Mouse (Mus musculus) embryonic stem cell, embryonic (primary cell): Measurements from ENCODE around the gene Hyal1.

Experiments used
- CTCF ChIA-PET, 4 experiments: fragments of 300-600 bp in 2 of 4; fragments of 350-600 bp in 2 of 4; sonication (Branson Sonifier 250); formaldehyde crosslinking; loops; one replicate each; lab custom pipeline; 2022; ENCODE audit warnings: inconsistent platforms in 2 of 4; lab: Charles Lee
- POLR2A ChIA-PET, 4 experiments: fragments of 300-600 bp in 2 of 4; fragments of 350-600 bp in 2 of 4; sonication (Branson Sonifier 250); formaldehyde crosslinking; loops; one replicate each; lab custom pipeline; 2022; ENCODE audit warnings: antibody characterized with exemption in 4 of 4, inconsistent platforms in 1 of 4; lab: Charles Lee

Hyal1 gene

DNA sequence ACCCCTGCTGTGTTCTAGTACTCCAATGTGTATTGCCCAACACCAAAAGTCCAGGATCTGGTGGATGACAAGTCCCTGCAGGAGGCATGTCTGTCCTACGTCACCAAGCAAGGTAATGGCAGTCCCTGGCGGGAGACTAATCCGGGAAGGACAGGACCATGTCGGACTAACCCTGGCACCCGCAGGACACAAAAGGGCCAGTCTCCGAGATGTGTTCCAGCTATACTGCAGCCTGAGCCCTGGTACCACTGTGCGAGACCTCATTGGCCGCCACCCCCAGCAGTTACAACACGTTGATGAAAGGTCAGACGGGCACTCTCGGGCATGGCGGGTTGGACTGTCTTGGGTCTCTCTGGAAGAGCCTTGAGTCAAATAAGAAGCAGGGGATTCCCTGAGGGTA lies 32.0 kb upstream of the Hyal1 start:
- ChIA-PET POLR2A (interaction anchor here in 3 of 4 experiments (1.0 to 9.0 kb wide), 6 partner anchors 9 to 62 kb away, joined by 3 to 77 read pairs (median 4); partner anchors contain the start of genes Rassf1 (in 1 of the 3) and Tmem115 (in 1 of the 3)), CTCF (interaction anchor here in 2 of 4 experiments (0.7 to 2.0 kb wide), 7 partner anchors 10 to 207 kb away, joined by 3 to 4 read pairs (median 4); no protein-coding TSS in a partner anchor)

DNA sequence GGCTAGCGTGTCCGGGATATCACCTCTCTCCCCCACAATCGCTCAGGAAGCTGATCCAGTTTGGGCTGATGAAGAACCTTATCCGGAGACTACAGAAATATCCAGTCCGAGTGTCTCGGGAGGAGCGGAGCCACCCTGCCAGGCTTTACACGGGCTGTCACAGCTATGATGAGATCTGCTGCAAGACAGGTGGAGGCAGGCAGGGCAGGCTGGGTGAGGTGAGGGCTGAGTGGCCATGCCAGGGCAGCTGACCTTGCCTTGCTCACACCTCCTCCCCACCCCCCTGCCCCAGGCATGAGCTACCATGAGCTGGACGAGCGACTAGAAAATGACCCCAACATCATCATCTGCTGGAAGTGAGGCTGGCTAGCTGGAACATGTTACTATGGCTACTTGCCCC lies 31.5 kb upstream of the Hyal1 start:
- ChIA-PET POLR2A (interaction anchor here in 2 of 4 experiments (1.0 to 9.0 kb wide), 4 partner anchors 10 to 62 kb away, joined by 3 to 62 read pairs (median 4); partner anchors contain the start of gene Tmem115 (in 1 of the 2)), CTCF (interaction anchor here in 2 of 4 experiments (0.6 to 2.0 kb wide), 8 partner anchors 9 to 206 kb away, joined by 3 to 4 read pairs (median 4); no protein-coding TSS in a partner anchor)

DNA sequence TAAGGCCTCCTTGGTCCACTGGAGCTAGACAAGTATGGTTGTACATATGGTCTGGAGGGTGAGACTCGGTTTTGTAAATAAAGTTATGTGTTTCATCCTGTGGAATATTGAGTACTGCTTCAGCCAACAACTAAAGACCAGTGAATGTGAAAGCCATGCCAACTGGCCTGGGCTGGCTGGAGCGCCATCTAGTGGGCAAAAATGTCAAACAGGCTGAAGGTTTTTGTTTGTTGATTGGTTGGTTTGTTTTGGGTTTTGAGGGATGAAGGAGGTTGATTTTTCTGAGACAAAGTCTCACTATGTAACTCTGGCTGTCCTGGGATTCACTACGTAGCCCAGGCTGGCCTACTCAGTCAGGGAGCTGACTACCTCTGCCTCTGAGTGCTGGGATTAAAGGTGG lies 31.1 kb upstream of the Hyal1 start:
- POLR2A ChIA-PET: interaction anchor here in 2 of 4 experiments (0.7 to 9.0 kb wide), 7 partner anchors 10 to 146 kb away, joined by 3 to 62 read pairs (median 4); partner anchors contain the start of genes Cacna2d2 (in 1 of the 2) and Tmem115 (in 1 of the 2)
- CTCF ChIA-PET: interaction anchor here in 2 of 4 experiments (0.6 to 2.0 kb wide), 7 partner anchors 9 to 206 kb away, joined by 3 to 4 read pairs (median 4); no protein-coding TSS in a partner anchor

DNA sequence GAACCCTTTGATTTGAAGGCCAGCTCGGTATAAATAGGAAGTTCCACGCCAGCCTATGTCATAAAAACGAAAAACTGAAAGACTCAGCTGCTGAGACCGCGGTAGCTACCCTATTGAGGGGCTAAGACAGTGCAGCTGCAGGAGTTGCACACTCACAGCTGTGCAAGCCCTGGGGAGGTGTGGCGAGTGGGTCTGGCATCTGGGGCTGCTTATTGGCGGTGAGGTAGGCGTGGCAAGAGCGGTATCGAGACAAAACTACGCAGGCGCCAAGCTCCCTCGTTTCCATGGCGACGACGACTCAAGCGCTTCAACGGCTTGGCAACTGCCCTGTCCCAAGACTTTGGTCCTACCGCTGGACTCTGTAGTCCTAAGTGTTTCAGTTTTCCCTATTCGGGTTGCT lies 29.7 kb upstream of the Hyal1 start, which contains the start of gene Zmynd10:
Gene Zmynd10, plus strand, starts transcription at position 273 of the 400 bp plus-strand sequence.
- POLR2A ChIA-PET: interaction anchor here in 3 of 4 experiments (0.5 to 9.0 kb wide), 31 partner anchors 8 to 1220 kb away, joined by 3 to 62 read pairs (median 4); partner anchors contain the start of genes Ifrd2 (in 3 of the 3), Hyal3 (in 2 of the 3), Tmem115 (in 2 of the 3) and Cacna2d2 (in 1 of the 3)
- CTCF ChIA-PET: interaction anchor here in 3 of 4 experiments (0.5 to 1.9 kb wide), 19 partner anchors 12 to 904 kb away, joined by 3 to 13 read pairs (median 3); partner anchors contain the start of genes Gnai2 (in 1 of the 3), Tmem115 (in 1 of the 3) and Tusc2 (in 1 of the 3)

DNA sequence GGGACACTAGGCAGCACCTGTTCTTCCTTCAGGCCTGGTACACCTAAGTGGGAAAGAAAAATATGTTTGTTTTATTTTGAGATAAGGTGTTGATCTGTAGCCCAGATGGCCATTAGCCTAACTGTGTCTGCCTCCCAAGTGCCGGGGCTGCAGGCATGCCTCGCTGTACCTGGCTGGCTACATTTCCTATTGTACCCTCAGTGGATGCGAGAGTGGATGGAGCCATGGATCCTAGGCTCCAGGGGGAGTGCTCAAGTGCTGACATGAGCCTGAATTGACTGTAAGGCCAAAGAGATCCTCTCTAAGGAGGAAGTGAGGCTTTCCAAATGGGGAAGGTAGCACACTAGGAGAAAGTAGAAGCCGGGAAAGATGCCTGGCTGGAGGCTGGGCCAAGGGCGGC lies 28.8 kb upstream of the Hyal1 start:
- ChIA-PET CTCF (interaction anchor here in 2 of 4 experiments (0.8 to 1.9 kb wide), 6 partner anchors 13 to 174 kb away, joined by 3 to 6 read pairs (median 3); partner anchors contain the start of gene Tusc2 (in 1 of the 2)), POLR2A (interaction anchor here in 3 of 4 experiments (0.8 to 8.8 kb wide), 11 partner anchors 14 to 325 kb away, joined by 3 to 92 read pairs (median 5); partner anchors contain the start of genes Gnai2 (in 1 of the 3), Hyal2 (in 1 of the 3), Hyal3 (in 1 of the 3) and Ifrd2 (in 1 of the 3))

DNA sequence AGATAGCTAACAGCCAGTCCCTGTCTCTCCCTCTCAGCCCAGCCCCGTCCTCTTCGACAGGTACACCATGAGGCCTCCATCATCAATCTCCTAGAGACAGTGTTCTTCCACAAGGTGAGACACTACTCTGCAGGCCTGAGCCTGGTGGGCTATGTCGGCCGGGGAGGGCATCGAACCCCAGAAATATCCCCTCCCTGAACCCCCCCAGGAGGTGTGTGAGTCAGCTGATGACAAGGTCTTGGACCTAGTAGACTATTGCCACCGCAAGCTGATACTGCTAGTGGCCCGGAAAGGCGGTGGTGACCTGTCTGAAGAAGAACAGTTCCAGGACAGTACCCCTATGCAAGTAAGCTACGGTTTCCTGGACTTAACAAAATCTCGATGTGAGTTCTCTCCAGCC lies 27.9 kb upstream of the Hyal1 start:
- POLR2A ChIA-PET: interaction anchor here in 2 of 4 experiments (0.9 to 8.8 kb wide), 9 partner anchors 15 to 81 kb away, joined by 3 to 92 read pairs (median 7); partner anchors contain the start of genes Hyal3 (in 2 of the 2), Hyal1 (in 1 of the 2), Hyal2 (in 1 of the 2) and Tmem115 (in 1 of the 2)
- CTCF ChIA-PET: no interaction called here

DNA sequence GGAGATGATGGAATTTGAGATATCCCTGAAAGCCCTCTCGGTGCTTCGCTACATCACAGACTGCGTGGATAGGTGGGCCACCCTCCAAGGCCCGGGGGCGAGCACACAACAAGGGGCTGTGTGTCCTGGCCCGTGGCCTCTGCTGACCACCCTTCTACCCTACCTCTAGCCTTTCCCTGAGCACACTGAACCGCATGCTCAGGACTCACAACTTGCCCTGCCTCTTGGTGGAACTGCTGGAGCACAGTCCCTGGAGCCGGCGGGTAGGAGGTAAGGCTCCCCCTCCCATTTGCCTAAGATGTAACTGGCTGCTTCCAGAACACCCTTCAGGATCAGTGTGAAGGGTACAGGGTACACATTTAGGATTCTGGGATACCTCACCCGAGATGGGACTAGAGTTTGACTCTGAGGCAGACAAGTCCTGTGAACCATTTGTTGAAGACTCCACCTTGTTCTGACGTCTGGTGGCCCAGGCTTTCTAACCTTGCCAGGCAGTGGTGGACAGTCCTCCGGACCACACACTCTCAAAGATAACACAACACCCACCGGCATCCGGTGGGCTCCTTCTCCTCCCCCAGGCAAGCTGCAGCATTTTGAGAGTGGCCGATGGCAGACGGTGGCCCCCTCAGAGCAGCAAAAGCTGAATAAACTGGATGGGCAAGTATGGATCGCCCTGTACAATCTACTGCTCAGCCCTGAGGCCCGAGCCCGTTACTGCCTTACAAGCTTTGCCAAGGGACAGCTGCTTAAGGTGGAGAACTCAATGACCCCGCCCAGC lies 27.2 kb upstream of the Hyal1 start:
- ChIA-PET CTCF (interaction anchor here in 2 of 4 experiments (1.5 to 1.8 kb wide), 2 partner anchors 8 to 175 kb away, joined by 4 to 6 read pairs; partner anchors contain the start of genes Cyb561d2 (in 1 of the 2) and Nprl2 (in 1 of the 2)), POLR2A (interaction anchor here in 3 of 4 experiments (0.9 to 8.8 kb wide), 15 partner anchors 8 to 657 kb away, joined by 3 to 129 read pairs (median 8); partner anchors contain the start of genes Cyb561d2 (in 2 of the 3), Hyal2 (in 2 of the 3), Nprl2 (in 2 of the 3) and Tmem115 (in 2 of the 3))

DNA sequence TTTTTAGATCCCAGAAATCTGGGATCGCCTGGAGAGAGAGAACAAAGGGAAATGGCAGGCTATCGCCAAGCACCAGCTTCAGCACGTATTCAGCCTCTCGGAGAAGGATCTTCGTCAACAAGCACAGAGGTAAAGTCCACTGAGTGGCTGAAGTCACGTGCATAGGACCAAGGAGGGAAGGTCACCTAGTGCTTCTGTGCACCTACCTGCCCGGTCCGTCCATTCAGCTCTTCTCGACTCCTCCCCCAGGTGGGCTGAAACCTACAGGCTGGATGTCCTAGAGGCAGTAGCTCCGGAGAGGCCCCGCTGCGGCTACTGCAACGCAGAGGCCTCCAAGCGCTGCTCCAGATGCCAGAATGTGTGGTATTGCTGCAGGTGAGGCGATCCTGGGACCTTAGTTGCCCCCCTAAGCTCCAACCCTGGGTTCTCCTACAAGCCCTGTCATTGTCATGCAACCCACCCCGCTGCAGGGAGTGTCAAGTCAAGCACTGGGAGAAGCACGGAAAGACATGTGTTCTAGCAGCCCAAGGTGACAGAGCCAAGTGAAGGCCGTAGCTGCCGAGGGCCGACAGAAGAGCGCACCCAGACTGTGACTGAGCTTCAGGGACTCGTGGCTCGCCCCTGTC lies 26.1 kb upstream of the Hyal1 start:
- CTCF ChIA-PET: interaction anchor here in 3 of 4 experiments (0.6 to 1.9 kb wide), 12 partner anchors 9 to 176 kb away, joined by 3 to 6 read pairs (median 3); partner anchors contain the start of genes Cyb561d2 (in 1 of the 3), Hyal1 (in 1 of the 3), Nprl2 (in 1 of the 3) and Tmem115 (in 1 of the 3)
- POLR2A ChIA-PET: interaction anchor here in 3 of 4 experiments (0.7 to 8.8 kb wide), 24 partner anchors 8 to 658 kb away, joined by 3 to 129 read pairs (median 4); partner anchors contain the start of genes Cyb561d2 (in 3 of the 3), Hyal1 (in 3 of the 3), Nprl2 (in 3 of the 3) and Tusc2 (in 3 of the 3)

DNA sequence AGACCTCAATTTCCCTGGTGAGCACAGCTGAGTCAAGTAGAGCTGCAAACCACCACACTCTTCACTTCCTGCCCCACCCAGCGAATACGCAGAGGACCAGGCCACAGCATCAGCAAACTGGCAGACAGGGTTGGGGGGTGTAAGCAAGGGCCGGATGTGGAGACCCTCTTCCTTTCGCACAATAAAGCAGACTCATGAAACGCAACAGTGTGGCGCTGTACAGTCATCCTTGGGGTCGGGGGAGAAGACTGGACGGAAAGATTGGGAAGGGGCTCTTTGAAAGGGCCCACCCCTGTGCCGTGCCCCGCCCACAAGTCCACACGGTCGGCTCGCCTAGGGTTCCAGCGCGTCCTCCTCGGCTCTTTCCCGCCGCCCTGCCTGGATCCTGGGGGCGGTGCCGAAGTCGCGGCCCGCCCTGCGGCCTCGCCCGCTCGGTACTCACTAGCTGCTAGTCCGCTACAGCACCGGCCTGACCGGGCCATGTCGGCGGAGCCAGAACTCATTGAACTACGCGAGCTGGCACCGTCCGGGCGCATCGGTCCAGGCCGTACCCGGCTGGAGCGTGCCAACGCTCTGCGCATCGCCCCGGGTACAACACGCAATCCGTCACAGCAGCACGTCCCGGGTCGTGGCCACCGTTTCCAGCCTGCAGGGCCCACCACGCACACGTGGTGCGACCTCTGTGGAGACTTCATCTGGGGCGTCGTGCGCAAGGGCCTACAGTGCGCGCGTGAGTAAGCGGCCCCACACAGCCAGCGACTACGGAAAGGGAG lies 25.4 kb upstream of the Hyal1 start, which contains the start of gene Rassf1:
Gene Rassf1, plus strand, starts transcription at position 439 of the 773 bp plus-strand sequence.
- ChIA-PET POLR2A (interaction anchor here in 3 of 4 experiments (0.7 to 8.8 kb wide), 24 partner anchors 8 to 79 kb away, joined by 3 to 129 read pairs (median 4); partner anchors contain the start of genes Cyb561d2 (in 3 of the 3), Hyal1 (in 3 of the 3), Nprl2 (in 3 of the 3) and Tusc2 (in 3 of the 3)), CTCF (interaction anchor here in 3 of 4 experiments (0.6 to 1.9 kb wide), 11 partner anchors 10 to 177 kb away, joined by 3 to 6 read pairs (median 3); partner anchors contain the start of genes Cyb561d2 (in 1 of the 3), Hyal1 (in 1 of the 3), Nprl2 (in 1 of the 3) and Tmem115 (in 1 of the 3))

DNA sequence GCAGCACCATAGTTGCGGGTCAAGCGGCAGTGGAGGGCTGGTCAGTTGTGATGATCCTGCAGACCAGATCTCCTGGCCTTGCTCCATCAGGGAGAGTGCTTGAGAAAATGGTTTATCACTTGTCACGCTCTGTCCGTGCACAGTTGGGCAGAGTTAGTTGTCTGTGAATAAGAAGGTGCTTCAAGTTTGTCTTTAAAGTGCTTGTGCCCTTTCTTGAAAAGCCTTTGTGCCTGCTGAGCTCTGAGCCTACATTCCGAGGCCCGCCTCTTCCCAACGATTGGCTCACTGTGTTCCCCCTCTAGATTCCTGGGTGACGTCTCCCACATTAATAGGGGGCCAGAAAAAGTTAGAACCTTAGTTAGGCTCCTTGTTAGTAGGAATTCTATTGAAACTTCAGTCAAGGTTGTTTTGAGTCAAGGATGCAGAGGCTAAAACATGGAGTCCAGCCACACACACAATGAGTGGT lies 24.8 kb upstream of the Hyal1 start:
- CTCF ChIA-PET: interaction anchor here in 2 of 4 experiments (1.1 to 1.9 kb wide), 2 partner anchors 17 to 61 kb away, joined by 3 to 5 read pairs; no protein-coding TSS in a partner anchor
- POLR2A ChIA-PET: interaction anchor here in 2 of 4 experiments (0.9 to 8.8 kb wide), 11 partner anchors 10 to 79 kb away, joined by 3 to 129 read pairs (median 8); partner anchors contain the start of genes Cyb561d2 (in 2 of the 2), Hyal1 (in 2 of the 2), Hyal2 (in 2 of the 2) and Nprl2 (in 2 of the 2)

DNA sequence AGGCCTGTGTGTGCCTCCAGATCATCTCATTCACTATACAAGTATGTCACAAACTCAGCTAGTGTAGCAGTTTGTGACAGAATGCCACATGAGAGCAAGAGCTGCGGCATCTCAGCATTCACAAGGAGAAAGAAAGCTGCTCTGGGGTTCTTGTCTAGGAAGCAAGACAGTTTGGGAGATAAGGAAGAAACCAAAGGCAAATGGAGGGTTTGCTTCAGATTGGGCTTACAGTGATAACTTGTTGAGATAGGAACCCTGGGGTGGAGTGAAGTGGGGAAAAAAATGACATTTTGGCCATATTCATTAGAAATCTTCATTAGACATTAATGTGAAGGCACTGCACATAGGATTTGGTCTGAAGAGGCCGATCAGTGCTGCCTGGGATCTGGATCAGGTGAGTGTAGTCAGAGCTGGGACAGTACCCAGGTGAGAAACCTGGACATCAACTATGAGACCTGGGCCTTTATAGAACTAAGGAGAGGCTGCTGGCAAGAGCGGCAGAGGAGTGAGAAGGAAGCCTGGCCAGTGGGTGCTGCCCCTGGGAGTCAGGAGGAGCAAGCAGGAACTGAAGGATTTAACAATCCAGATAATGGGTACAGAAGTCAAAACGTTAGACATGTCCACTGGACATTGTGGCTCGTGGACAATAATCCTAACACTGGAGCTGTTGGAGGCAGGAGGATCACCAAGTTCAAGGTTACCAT lies 23.9 kb upstream of the Hyal1 start:
- POLR2A ChIA-PET: interaction anchor here in 3 of 4 experiments (1.0 to 8.8 kb wide), 12 partner anchors 10 to 78 kb away, joined by 3 to 129 read pairs (median 18); partner anchors contain the start of genes Cyb561d2 (in 3 of the 3), Nprl2 (in 3 of the 3), Hyal1 (in 2 of the 3) and Hyal2 (in 2 of the 3)
- CTCF ChIA-PET: interaction anchor here in 1 of 4 experiments (1.4 kb wide), 1 partner anchor 10 kb away, joined by 7 read pairs; the partner anchor contains the start of gene Tusc2

DNA sequence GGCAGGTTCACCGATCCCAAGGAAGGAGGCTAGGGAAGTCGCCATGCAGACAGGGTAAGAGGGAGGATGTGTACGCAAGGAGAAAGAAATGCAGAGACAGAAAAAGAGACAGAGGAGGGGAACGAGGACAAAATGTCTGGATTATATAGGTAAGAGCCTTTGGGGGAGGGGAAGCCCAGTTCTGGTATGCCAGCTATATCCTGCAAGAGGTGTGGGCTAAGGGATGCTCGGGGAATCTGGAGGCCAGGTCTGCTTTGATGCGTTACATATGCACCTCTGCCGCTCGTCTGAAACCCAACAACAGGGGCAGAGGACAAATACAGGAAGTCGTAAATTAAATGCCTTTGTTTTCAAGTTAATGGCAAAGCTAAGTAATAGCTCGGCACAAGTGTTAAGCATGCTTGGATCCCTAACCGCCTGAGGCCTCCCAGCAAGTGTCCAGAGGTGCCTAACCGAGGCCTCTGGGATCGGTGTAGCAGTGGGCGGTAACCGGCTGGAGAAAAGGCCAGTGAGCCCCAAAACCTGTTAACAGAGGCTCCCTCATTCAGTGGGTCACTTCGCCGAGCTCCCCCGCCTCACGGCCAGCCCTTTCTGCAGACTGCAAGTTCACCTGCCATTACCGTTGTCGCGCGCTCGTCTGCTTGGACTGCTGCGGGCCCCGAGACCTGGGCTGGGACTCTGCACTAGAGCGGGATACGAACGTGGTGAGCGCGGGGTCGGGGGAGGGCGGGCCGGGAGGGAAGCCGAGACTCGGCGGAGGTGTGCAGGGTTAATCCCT lies 23.0 kb upstream of the Hyal1 start:
- ChIA-PET POLR2A (interaction anchor here (0.6 to 8.8 kb wide), 45 partner anchors 9 to 752 kb away, joined by 3 to 129 read pairs (median 6); partner anchors contain the start of genes Tusc2 (in 4 of the 4), Cyb561d2 (in 3 of the 4), Hyal1 (in 3 of the 4) and Hyal2 (in 3 of the 4)), CTCF (interaction anchor here in 3 of 4 experiments (0.7 to 1.8 kb wide), 18 partner anchors 8 to 500 kb away, joined by 3 to 14 read pairs (median 3); partner anchors contain the start of genes Tusc2 (in 2 of the 3), Amigo3 (in 1 of the 3), Cyb561d2 (in 1 of the 3) and Hyal1 (in 1 of the 3))

DNA sequence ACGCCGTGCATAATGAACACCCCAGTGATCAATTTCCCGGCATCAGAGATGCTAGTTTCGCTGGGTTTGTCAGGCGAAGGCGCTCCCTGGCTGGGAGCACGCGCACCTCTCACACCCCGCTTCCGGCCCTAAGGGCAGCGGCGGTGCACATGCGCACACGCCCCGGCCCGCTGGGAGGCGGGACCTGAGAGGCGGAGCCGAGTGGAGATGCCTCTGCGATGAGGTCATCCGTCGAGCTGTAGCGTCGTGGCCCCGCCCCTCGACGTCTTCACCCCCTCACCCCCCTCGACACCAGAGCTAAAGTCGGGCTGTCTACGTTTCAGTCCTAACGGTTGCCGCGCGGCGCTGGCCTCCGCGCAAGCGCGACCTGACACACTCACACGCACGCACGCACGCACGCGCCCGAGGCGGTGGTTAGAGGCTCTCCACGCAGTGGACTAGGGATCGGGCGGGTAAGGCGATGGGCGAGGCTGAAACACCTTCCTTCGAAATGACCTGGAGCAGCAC lies 22.4 kb upstream of the Hyal1 start:
- CTCF ChIA-PET: interaction anchor here in 3 of 4 experiments (0.5 to 1.8 kb wide), 21 partner anchors 9 to 1736 kb away, joined by 3 to 14 read pairs (median 3); partner anchors contain the start of genes Tusc2 (in 2 of the 3), Amigo3 (in 1 of the 3), Cyb561d2 (in 1 of the 3) and Hyal1 (in 1 of the 3)
- POLR2A ChIA-PET: interaction anchor here (0.6 to 8.8 kb wide), 56 partner anchors 9 to 756 kb away, joined by 3 to 129 read pairs (median 5); partner anchors contain the start of genes Tusc2 (in 4 of the 4), Cyb561d2 (in 3 of the 4), Hyal1 (in 3 of the 4) and Hyal2 (in 3 of the 4)
